Mouse (Mus musculus): ENCODE data around the gene Flna.
"Not testable (repeated sequence)": the region's sequence is repeated elsewhere in the genome, so short reads cannot be mapped to it uniquely, and the experiment has no call there.

The Flna gene

DNA sequence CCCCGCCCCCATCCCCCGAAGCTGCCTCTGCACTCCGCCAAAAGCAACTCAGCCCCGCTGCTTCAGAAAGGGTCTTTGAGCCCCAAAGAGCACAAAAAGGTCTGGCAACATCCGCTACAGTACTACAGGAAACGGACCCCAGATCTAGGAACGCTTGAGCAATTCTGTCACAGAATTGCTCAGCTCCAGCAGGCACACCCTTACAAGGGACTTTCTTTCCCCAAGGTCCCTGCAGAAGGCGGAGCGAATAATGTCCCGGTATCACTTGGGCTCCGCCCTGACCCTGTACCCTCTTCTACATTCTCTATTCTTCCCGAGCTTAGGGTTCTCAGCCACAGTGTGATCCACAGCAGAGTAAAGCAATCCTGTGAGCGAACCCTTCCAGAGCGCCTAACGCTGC lies 2.9 kb downstream of the Flna start:
- DNase-seq (ENCODE audit: extremely low spot score, low read depth, low spot score): no peak

DNA sequence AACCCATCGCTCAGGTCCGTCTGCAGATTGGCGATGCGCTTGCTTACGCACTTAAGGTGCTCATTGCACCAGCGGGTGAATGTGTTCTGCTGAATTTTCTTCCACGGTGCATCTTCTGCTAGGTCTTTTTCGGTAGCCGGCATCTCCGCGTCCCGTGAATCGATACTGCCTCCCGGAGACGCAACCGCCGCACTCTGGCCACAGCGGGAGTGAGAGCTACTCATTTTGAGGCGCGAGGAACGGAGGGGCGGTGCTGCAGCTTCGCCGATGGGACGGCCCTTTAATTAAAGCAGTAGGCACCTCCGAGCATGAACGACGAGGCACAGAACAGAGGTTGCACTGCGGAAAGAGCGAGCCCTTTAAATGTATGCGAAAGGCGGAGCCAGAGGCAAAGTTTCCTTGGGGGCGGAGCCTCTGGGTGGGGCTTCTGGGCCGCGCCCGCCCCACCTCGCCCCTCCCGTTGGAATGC lies 3.4 kb downstream of the Flna start:
- DNase-seq (ENCODE audit: extremely low spot score, low read depth, low spot score): no peak

DNA sequence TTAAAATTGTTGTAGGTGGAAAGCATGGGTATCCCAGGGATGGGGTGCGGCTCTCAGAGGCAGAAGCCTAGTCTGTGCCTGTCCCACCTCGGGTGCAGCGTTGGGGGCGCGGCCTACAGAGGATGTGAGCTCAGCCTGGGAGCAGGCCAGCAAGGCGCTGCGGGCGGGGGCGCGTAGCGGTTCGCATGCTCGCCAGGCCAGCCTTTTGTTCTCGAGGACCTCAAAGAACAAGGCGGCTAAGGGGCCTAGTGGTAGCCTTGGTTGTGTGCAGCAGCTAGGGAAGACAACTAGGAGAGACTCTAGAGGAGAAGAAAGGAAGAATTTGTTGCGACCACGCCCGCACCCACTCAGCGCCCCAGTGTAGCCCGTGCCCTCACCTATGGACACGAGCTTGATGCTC lies 3.9 kb downstream of the Flna start:
- no peak for DNase-seq (ENCODE audit: extremely low spot score, low read depth, low spot score)

GRCm38 (mm10) chrX:74245107-74245506 lies 4.5 kb downstream of the Flna start:
- no peak for DNase-seq (ENCODE audit: extremely low spot score, low read depth, low spot score)

- DNase-seq (ENCODE audit: extremely low spot score, low read depth, low spot score): no peak
These were observed 5.0 kb downstream of the Flna start for GRCm38 (mm10) chrX:74244614-74245083.

- DNase-seq (ENCODE audit: extremely low spot score, low read depth, low spot score): no peak
These were observed 5.8 kb downstream of the Flna start for GRCm38 (mm10) chrX:74243807-74244206.

DNA sequence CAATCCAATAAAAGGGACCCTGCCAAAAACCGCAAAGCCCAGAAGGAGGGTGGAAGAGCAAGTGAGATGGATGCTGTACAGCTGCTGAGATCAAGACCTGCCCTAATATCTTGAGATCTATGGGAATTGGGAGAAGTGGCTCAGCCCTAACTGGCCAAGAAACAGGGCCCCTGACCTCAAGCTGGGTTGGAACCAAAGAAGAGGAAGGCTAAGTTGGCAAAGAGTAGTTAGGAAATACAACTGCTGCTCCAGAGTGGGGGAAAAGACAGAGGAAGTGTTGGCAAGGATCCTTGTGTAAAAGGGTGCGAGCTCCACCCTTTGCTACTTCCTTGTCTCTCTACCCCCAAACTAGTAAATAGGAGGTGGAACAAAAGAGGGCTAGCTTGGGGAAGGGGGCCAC lies 6.2 kb downstream of the Flna start:
- DNase-seq (ENCODE audit: extremely low spot score, low read depth, low spot score): no peak

- DNase-seq (ENCODE audit: extremely low spot score, low read depth, low spot score): no peak
These were observed 9.3 kb downstream of the Flna start for GRCm38 (mm10) chrX:74240332-74240731.

DNA sequence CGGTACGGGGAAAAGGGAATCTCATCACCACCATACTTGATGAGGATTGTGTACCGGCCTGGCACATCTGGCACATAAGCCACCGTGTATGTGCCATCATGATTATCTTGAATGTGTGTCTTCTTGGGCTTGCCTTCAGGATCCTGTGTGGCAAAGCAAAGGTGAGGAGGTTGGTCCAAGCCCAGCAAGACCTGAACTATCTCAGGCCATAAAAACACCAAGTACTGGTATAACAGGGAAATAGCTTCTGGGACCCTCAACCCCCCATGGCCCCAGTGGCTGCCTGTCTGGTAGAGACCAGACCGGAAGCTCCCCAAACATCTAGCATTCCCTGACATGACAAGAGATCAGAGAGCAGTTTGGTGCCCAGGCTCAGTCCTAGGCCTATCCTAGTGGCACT lies 16.4 kb downstream of the Flna start:
- no peak for DNase-seq (ENCODE audit: extremely low spot score, low read depth, low spot score)

GRCm38 (mm10) chrX:74230038-74230437 lies 19.6 kb downstream of the Flna start:
- no peak for DNase-seq (ENCODE audit: extremely low spot score, low read depth, low spot score)

- DNase-seq (ENCODE audit: extremely low spot score, low read depth, low spot score): not testable (repeated sequence)
These were observed 29.5 kb downstream of the Flna start for GRCm38 (mm10) chrX:74220099-74220498.

DNA sequence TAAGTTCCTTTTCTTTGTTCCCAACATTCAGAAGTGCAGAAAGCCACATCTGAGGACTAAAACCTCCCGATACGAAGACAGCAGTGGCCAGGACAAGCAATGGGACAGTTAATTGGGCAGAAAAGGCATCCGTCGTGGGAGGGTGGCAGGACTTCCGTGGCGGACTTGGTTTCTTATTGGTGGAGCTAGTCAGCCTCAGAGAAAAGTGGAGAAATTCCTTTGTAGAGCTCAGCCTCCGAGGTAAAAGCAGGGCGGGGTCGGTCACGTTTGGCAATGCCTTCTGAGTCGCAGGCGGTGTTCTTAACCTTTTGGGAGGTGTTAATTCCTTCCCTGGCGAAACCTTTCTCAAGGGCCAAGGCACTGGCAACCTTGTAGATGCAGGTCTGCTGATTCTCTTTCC lies 30.2 kb downstream of the Flna start:
- no peak for DNase-seq (ENCODE audit: extremely low spot score, low read depth, low spot score)

GRCm38 (mm10) chrX:74218496-74218895 lies 31.1 kb downstream of the Flna start:
- no peak for DNase-seq (ENCODE audit: extremely low spot score, low read depth, low spot score)

DNA sequence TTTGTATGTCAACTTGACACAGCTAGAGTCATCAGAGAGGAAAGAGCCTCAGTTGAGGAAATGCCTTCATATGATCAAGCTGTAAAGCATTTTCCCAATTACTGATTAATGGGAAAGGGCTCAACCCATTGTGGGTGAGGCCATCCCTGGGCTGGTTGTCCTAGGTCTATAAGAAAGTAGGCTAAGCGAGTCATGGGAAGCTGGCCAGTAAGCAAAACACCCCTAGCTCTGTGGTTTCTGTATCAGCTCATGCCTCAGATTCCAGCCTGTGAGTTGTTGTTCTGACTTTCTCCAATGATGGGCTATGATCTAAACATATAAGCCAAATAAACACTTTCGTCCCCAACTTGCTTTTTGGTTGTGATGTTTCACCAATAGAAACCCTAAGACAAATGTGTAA lies 46.1 kb downstream of the Flna start:
- DNase-seq (ENCODE audit: extremely low spot score, low read depth, low spot score): no peak

GRCm38 (mm10) chrX:74176959-74177358 lies 72.7 kb downstream of the Flna start, which contains the start of gene Tktl1:
Gene Tktl1, plus strand, starts transcription at chrX:74177259.
- no peak for DNase-seq (ENCODE audit: extremely low spot score, low read depth, low spot score)

All from hindlimb bud, embryonic 11.5 days (tissue).